Mouse (Mus musculus) stomach, embryonic 16.5 days (tissue): ENCODE results near the gene Clstn3. TPM values are rescaled to one million over a fixed set of nuclear protein-coding genes. Genes with fewer than 3 reads are reported as not detected.
"Not testable (repeated sequence)": the region's sequence is repeated elsewhere in the genome, so short reads cannot be mapped to it uniquely, and the experiment has no call there.

ENCODE experiments used
- ATAC-seq: fragments of 200-750 bp; cut with Nextera tagmentation; 2 replicates; pipeline ENCODE4 v1.8.0; 2017; ENCODE audit warnings: moderate number of reproducible peaks, moderate TSS enrichment; ENCODE audit not compliant: insufficient read depth, low FRiP score
- H3K27ac ChIP-seq: fragments of 300-500 bp; sonication (generic); 2 replicates; pipeline ENCODE4 v1.5.1; 2014; ENCODE audit warnings: low read length
- H3K27me3 ChIP-seq: fragments of 300-500 bp; sonication (generic); 2 replicates; pipeline ENCODE4 v1.6.1; 2014; ENCODE audit warnings: low read length, control low read depth, mixed read lengths; ENCODE audit not compliant: control insufficient read depth, insufficient read depth
- H3K36me3 ChIP-seq: fragments of 300-500 bp; sonication (generic); 2 replicates; pipeline ENCODE4 v1.6.1; 2014; ENCODE audit warnings: low read length; ENCODE audit not compliant: control insufficient read depth, insufficient read depth
- H3K4me1 ChIP-seq: fragments of 300-500 bp; sonication (generic); 2 replicates; pipeline ENCODE4 v1.6.1; 2014; ENCODE audit warnings: low read length, control low read depth, mixed read lengths; ENCODE audit not compliant: control insufficient read depth, insufficient read depth
- H3K4me2 ChIP-seq: fragments of 300-500 bp; sonication (generic); 2 replicates; pipeline ENCODE4 v1.6.1; 2014; ENCODE audit warnings: low read depth, low read length, mixed read lengths
- H3K4me3 ChIP-seq: fragments of 300-500 bp; sonication (generic); replicated peaks from 2 replicates; pipeline ENCODE4 v1.5.1; 2014; ENCODE audit warnings: mild to moderate bottlenecking, low read length
- H3K9ac ChIP-seq: fragments of 300-500 bp; sonication (generic); 2 replicates; pipeline ENCODE4 v1.6.1; 2014; ENCODE audit warnings: low read length
- H3K9me3 ChIP-seq: fragments of 300-500 bp; sonication (generic); replicated peaks from 2 replicates; pipeline ENCODE4 v1.6.1; 2016; ENCODE audit warnings: low read length, control low read depth; ENCODE audit not compliant: control insufficient read depth
- WGBS: fragments of 180-500 bp; shearing (Covaris S2); extraction: QIAGEN DNeasy Blood & Tissue Kit; methylation state at CpG from one replicate; pipeline ENCODE4 v1.1.7; 2014; 5-methylcytosine and 5-hydroxymethylcytosine counted together
- polyA plus RNA-seq: library from polyadenylated mRNA; unstranded; fragments of >200 nt; fragmentation: Nextera tagmentation; extraction: Ambion mirVana; gene quantifications from 2 replicates; pipeline ENCODE4 v1.2.1, GENCODE M21; 2015

The Clstn3 gene
- polyA plus RNA-seq, 1 experiment from 2014 or later = 5.9 TPM

DNA sequence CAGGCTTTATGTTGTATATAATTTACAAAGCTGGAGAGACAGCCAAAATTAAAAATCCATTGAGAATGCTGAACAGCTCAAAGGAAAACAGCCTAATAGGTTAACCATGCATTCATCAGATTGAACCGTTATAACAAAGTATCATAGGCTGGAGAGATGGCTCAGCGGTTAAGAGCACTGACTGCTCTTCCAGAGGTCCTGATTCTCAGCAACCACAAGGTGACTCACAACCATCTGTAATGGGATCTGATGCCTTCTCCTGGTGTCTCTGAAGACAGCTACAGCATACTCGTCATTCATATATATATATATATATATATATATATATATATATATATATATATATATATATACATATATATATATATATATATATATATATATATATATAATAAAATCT is 19.2 kb upstream of the Clstn3 start:
- H3K27me3 ChIP-seq, H3K27ac ChIP-seq, ATAC-seq, H3K9me3 ChIP-seq, H3K4me2 ChIP-seq, H3K4me1 ChIP-seq, H3K9ac ChIP-seq, H3K36me3 ChIP-seq, H3K4me3 ChIP-seq: not testable (repeated sequence)
- 82% methylated on average over 3 of the region's 3 CpGs for WGBS

DNA sequence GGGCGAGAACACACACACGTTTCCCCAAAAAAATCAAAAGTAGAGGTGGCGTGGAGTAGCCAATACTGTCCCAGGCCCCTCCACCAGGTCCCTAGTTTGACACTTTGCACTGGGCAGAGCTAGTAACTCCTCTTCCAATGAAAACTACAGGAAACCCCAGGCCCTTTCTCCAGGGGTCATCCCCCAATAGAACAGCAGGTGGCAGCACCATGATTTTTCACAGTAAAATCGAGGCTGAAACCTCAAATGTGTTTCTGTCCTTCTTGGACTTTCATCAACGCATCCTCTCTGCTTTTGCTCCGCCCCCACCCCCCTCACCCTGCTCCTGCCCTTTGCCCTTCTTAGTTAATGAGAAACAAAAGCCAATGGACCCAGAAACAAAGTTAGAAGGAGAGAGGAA is 17.0 kb upstream of the Clstn3 start:
- H3K4me3 ChIP-seq = no peak overlapping the region
- no peak overlapping the region for H3K27ac ChIP-seq
- H3K4me2 ChIP-seq = no peak overlapping the region
- no peaks in the 10 kb centered on the region for H3K36me3 ChIP-seq
- no peaks in the 10 kb centered on the region for H3K27me3 ChIP-seq
- no peak for ATAC-seq
- H3K9ac ChIP-seq = no peak overlapping the region
- WGBS = 35% methylated on average over 6 of the region's 6 CpGs
- H3K9me3 ChIP-seq = no peaks in the 10 kb centered on the region
- H3K4me1 ChIP-seq = peaks cover 8% of the 10 kb centered on the region; the same call in 1 of the 2 replicates

DNA sequence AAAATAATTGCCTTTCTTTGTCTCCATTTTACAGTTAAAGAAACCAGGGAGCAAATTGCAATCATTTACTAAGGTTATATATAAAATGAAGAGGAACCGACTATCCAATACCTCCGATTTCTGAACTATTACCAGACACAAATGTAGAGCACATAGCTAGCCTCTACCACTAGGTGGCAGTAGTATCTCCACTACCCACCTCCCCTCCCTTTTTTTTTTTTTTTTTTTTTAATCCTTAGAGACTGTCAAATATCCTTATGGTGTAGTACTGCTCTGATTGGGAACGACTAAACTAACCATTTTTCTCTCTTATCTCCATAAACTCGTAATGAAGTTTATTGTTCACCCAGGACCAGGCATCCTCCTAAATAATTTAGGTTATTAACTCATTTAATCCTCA is 15.7 kb upstream of the Clstn3 start:
- no peaks in the 10 kb centered on the region for H3K36me3 ChIP-seq
- H3K4me3 ChIP-seq = no peak overlapping the region
- no peaks in the 10 kb centered on the region for H3K27me3 ChIP-seq
- no peak overlapping the region for H3K9ac ChIP-seq
- no peak for ATAC-seq
- H3K4me1 ChIP-seq = peaks cover 8% of the 10 kb centered on the region; the same call in 1 of the 2 replicates
- no peak overlapping the region for H3K4me2 ChIP-seq
- WGBS = 56% methylated on average over 4 of the region's 4 CpGs
- no peak overlapping the region for H3K27ac ChIP-seq
- H3K9me3 ChIP-seq = no peaks in the 10 kb centered on the region

GRCm38 (mm10) chr6:124479573-124479930 is 15.0 kb upstream of the Clstn3 start:
- Histone ChIP-seq H3K9me3 (no peaks in the 10 kb centered on the region), H3K36me3 (no peaks in the 10 kb centered on the region), H3K27ac (no peak overlapping the region), H3K4me3 (no peak overlapping the region), H3K9ac (no peak overlapping the region), H3K4me2 (no peak overlapping the region), H3K27me3 (no peaks in the 10 kb centered on the region), H3K4me1 (peaks cover 8% of the 10 kb centered on the region; the same call in 1 of the 2 replicates)
- WGBS = 72% methylated on average over 3 of the region's 3 CpGs
- no peak for ATAC-seq

- no peak for ATAC-seq
Measured at GRCm38 (mm10) chr6:124478874-124479572, 14.4 kb upstream of the Clstn3 start.

GRCm38 (mm10) chr6:124477922-124478651 is 13.5 kb upstream of the Clstn3 start:
- no peaks in the 10 kb centered on the region for H3K36me3 ChIP-seq
- ATAC-seq = peak; percentile 72
- WGBS = 39% methylated on average over 17 of the region's 17 CpGs
- peaks cover 8% of the 10 kb centered on the region; the same call in 1 of the 2 replicates for H3K4me1 ChIP-seq
- no peaks in the 10 kb centered on the region for H3K9me3 ChIP-seq
- no peak overlapping the region for H3K4me3 ChIP-seq
- H3K27ac ChIP-seq = peak overlapping the region; percentile 56
- peak overlapping the region; percentile 4; the same call in 1 of the 2 replicates for H3K9ac ChIP-seq
- H3K27me3 ChIP-seq = no peaks in the 10 kb centered on the region
- no peak overlapping the region for H3K4me2 ChIP-seq

More at GRCm38 (mm10) chr6:124478874-124479572, 14.4 kb upstream of the Clstn3 start:
- Histone ChIP-seq H3K4me2 (no peak overlapping the region), H3K36me3 (no peaks in the 10 kb centered on the region), H3K27me3 (no peaks in the 10 kb centered on the region), H3K4me1 (peaks cover 8% of the 10 kb centered on the region; the same call in 1 of the 2 replicates), H3K9ac (peak overlapping the region; percentile 4; the same call in 1 of the 2 replicates), H3K4me3 (no peak overlapping the region), H3K27ac (peak overlapping the region; percentile 56), H3K9me3 (no peaks in the 10 kb centered on the region)
- WGBS = 70% methylated on average over 3 of the region's 3 CpGs

DNA sequence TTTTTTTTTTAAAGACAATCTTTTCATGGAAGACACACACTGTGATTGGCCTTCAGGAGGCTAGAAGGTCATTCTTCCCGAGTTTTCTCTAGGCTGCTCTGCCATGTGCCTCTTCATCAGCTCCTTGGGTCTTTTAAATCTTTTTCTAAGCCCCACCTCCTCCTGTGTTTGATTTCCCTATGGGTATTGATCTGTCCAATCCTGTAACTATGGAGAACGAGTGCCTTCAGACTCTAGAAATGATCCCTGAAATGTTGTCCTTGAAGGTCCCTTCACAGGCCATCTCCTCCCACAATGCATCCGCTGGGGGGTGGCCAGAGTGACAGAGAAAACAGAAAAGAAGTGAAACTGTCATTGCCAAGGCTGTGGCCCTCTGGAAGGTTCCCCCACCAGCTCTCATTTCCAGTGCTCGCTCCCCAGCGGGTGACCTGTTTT is 12.6 kb upstream of the Clstn3 start:
- H3K9ac ChIP-seq = no peak overlapping the region
- H3K4me1 ChIP-seq = peaks cover 8% of the 10 kb centered on the region; the same call in 1 of the 2 replicates
- no peaks in the 10 kb centered on the region for H3K27me3 ChIP-seq
- H3K9me3 ChIP-seq = no peaks in the 10 kb centered on the region
- no peak overlapping the region for H3K4me2 ChIP-seq
- no peaks in the 10 kb centered on the region for H3K36me3 ChIP-seq
- 59% methylated on average over 5 of the region's 5 CpGs for WGBS
- H3K4me3 ChIP-seq = no peak overlapping the region
- ATAC-seq = no peak
- H3K27ac ChIP-seq = peak overlapping the region; percentile 43

DNA sequence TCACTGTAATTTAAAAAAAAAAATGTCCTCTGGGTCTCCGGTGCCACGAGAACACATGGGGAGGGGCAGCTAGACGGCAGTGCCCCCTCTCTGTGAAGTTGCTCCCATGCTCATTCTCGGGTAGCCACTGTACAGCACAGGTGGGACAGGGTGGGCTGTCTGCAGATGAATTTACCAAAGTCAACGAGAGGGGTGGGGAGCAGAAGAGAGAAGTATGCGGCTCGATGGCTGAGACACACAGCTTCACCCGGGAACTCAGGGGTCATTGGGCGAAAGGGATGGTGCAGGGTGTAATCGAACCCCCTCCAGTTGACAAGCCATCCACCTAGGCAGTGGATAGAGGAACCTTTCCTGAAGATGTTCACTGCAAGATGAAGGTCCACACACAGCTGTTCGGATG is 12.2 kb upstream of the Clstn3 start:
- no peak for ATAC-seq
- Histone ChIP-seq H3K4me2 (no peak overlapping the region), H3K27ac (no peak overlapping the region), H3K9ac (no peak overlapping the region), H3K27me3 (no peaks in the 10 kb centered on the region), H3K4me1 (peaks cover 8% of the 10 kb centered on the region; the same call in 1 of the 2 replicates), H3K4me3 (no peak overlapping the region), H3K9me3 (no peaks in the 10 kb centered on the region), H3K36me3 (no peaks in the 10 kb centered on the region)
- 80% methylated on average over 11 of the region's 11 CpGs for WGBS

GRCm38 (mm10) chr6:124476216-124476615 is 11.6 kb upstream of the Clstn3 start:
- WGBS = 84% methylated on average over 7 of the region's 7 CpGs
- Histone ChIP-seq H3K27me3 (no peaks in the 10 kb centered on the region), H3K4me2 (no peak overlapping the region)

More at GRCm38 (mm10) chr6:124476216-124476615, 11.6 kb upstream of the Clstn3 start:
- no peak for ATAC-seq
- Histone ChIP-seq H3K4me1 (peaks cover 8% of the 10 kb centered on the region; the same call in 1 of the 2 replicates), H3K36me3 (no peaks in the 10 kb centered on the region), H3K9ac (no peak overlapping the region), H3K9me3 (no peaks in the 10 kb centered on the region), H3K27ac (no peak overlapping the region), H3K4me3 (no peak overlapping the region)
